Mouse (Mus musculus): ENCODE measurements around the gene Emg1. TPM values are rescaled to one million over a fixed set of nuclear protein-coding genes. Genes with fewer than 3 reads are reported as not detected.

Emg1 gene
- polyA plus RNA-seq, 1 experiment from 2014 or later, result 110 TPM

DNA sequence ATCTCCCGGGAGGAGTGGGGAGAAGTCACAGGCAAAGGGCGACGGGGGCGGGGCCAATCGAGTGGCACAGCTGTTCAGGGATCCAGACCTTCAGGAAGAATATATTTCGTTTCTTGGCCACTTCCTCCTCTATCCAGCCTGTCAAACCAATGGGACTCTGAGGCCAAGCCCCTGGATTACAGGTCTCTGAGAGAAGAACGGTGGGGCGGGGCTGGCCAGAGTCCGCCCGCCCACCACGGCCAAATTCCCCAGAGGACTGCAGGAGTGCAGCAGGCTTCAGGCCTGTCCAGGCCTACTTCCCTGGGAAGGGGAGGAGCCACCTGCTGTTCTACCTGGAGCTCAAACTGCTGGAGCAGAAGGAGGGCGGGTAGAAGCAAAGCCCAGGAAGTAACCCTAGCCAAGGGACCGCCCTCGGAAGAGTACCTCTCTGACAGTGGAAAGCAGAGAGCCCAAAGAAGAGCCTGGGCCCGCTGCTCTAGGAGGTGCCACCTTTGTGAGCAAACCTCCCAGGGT, 26.6 kb upstream of the Emg1 start, which contains the start of gene Ptpn6:
TSS of gene Ptpn6 (minus strand) at position 204 of the 513 bp plus-strand sequence.
- ATAC-seq (ENCODE audit: low read depth), result no peak
- WGBS, result 24% methylated on average over 15 of the region's 15 CpGs
- H3K9me3 ChIP-seq, result no peaks in the 10 kb centered on the region
- H3K27me3 ChIP-seq, result no peaks in the 10 kb centered on the region
- H3K4me3 ChIP-seq, result no peak within 1 kb of the TSS
- peak within 1 kb of the TSS; percentile 79 for H3K4me2 ChIP-seq
- H3K9ac ChIP-seq, result peak within 1 kb of the TSS; percentile 96
- H3K36me3 ChIP-seq, result peaks cover 12% of the 10 kb centered on the region
- H3K27ac ChIP-seq (replicated peaks), result peak within 1 kb of the TSS; percentile 99
- peaks cover 30% of the 10 kb centered on the region for H3K4me1 ChIP-seq (replicated peaks)

- WGBS, result 93% methylated on average over 11 of the region's 11 CpGs
- no peak overlapping the region for H3K4me3 ChIP-seq
- peaks cover 33% of the 10 kb centered on the region for H3K4me1 ChIP-seq (replicated peaks)
- no peaks in the 10 kb centered on the region for H3K27me3 ChIP-seq
- no peak overlapping the region for H3K4me2 ChIP-seq
- no peak for ATAC-seq (ENCODE audit: low read depth)
- H3K27ac ChIP-seq (replicated peaks), result no peak overlapping the region
- H3K9ac ChIP-seq, result no peak overlapping the region
- no peaks in the 10 kb centered on the region for H3K9me3 ChIP-seq
- H3K36me3 ChIP-seq, result no peaks in the 10 kb centered on the region
Measured at GRCm38 (mm10) chr6:124737040-124737439, 25.1 kb upstream of the Emg1 start.

- Histone ChIP-seq H3K4me1 (replicated peaks) (peaks cover 17% of the 10 kb centered on the region), H3K36me3 (no peaks in the 10 kb centered on the region), H3K9me3 (no peaks in the 10 kb centered on the region), H3K27me3 (no peaks in the 10 kb centered on the region), H3K9ac (no peak overlapping the region), H3K4me3 (no peak overlapping the region), H3K4me2 (no peak overlapping the region), H3K27ac (replicated peaks) (no peak overlapping the region)
- no peak for ATAC-seq (ENCODE audit: low read depth)
- 93% methylated on average over 3 of the region's 3 CpGs for WGBS
Measured at GRCm38 (mm10) chr6:124734417-124734816, 22.4 kb upstream of the Emg1 start.

DNA sequence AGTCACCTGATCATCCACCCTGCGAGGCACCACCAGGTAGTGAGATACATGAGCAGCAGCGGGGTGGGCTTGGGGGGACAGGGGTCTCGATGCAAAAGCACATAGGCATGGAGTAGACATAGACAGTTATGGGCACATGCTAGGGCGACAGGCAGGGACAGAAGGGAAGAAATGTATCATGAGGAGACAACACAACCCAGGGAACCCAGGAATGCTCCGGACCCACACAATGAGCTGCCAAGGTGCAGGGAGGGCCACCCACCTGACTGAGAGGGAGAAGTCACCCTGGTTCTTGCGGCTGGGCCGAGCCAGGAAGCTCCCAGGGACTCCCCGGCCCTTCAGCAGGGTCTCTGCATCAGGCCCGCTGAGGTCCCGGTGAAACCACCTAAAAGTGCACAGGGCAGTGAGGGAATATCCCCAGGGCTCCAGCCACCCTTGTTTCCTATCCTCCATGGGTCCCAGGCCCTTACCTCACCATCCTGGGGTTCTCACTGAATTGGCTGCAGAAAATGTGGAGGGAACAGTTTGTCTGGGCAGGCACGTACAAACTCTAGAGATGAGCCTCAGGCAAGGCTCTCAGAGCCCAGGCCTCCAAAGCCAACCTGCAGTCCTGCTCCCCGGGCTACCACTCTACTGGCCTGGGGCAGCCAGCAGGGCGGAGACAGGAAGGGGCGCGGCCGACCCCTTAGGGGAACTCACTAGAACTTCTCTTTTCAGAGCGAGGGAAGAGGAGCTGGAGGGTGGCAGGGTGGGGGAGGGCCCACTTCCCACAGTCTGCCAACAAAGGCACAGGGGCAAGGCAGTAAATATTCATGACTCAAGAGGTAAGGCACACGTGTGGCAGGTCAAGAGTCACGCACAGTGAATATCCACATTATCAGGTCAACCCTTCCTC, 20.7 kb upstream of the Emg1 start:
- Histone ChIP-seq H3K36me3 (no peaks in the 10 kb centered on the region), H3K9ac (no peak overlapping the region), H3K27me3 (no peaks in the 10 kb centered on the region), H3K4me3 (no peak overlapping the region), H3K9me3 (no peaks in the 10 kb centered on the region), H3K4me1 (replicated peaks) (peaks cover 4% of the 10 kb centered on the region; the same call in 1 of the 2 replicates), H3K27ac (replicated peaks) (no peak overlapping the region), H3K4me2 (no peak overlapping the region)
- ATAC-seq (ENCODE audit: low read depth), result no peak
- 46% methylated on average over 19 of the region's 19 CpGs for WGBS

DNA sequence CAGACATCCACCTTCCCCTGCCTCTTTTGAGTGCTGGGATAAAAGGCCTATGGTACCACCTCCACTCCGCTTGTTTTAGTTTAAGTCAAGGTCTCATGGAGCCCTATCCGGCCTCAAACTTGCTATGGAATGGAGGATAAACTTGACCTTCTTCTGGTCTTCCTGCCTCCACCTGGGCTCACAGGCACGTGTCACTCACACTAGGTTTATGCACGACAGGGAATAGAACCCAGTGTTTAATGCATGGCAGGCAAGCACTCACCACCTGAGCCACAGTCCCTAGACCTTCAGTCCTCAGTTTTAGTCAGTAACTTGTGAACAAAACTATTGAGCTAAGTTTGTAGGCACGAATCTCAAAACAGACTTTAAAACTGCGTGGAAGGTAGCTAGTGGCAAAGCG, 19.1 kb upstream of the Emg1 start:
- Histone ChIP-seq H3K4me2 (no peak overlapping the region), H3K27ac (replicated peaks) (no peak overlapping the region), H3K4me3 (no peak overlapping the region), H3K9me3 (no peaks in the 10 kb centered on the region), H3K27me3 (no peaks in the 10 kb centered on the region), H3K4me1 (replicated peaks) (peaks cover 4% of the 10 kb centered on the region; the same call in 1 of the 2 replicates), H3K9ac (no peak overlapping the region), H3K36me3 (no peaks in the 10 kb centered on the region)
- no peak for ATAC-seq (ENCODE audit: low read depth)
- 89% methylated on average over 7 of the region's 7 CpGs for WGBS

GRCm38 (mm10) chr6:124729850-124730705, 18.1 kb upstream of the Emg1 start:
- Histone ChIP-seq H3K27me3 (no peaks in the 10 kb centered on the region), H3K9ac (no peak overlapping the region), H3K4me1 (replicated peaks) (peaks cover 4% of the 10 kb centered on the region; the same call in 1 of the 2 replicates), H3K36me3 (no peaks in the 10 kb centered on the region), H3K9me3 (no peaks in the 10 kb centered on the region), H3K27ac (replicated peaks) (no peak overlapping the region), H3K4me2 (no peak overlapping the region), H3K4me3 (no peak overlapping the region)
- ATAC-seq (ENCODE audit: low read depth), result no peak
- 91% methylated on average over 8 of the region's 8 CpGs for WGBS

- ATAC-seq (ENCODE audit: low read depth), result no peak
- Histone ChIP-seq H3K4me2 (no peak overlapping the region), H3K9ac (no peak overlapping the region), H3K27ac (replicated peaks) (no peak overlapping the region), H3K4me3 (no peak overlapping the region), H3K36me3 (no peaks in the 10 kb centered on the region), H3K27me3 (no peaks in the 10 kb centered on the region), H3K9me3 (no peaks in the 10 kb centered on the region), H3K4me1 (replicated peaks) (peaks cover 4% of the 10 kb centered on the region; the same call in 1 of the 2 replicates)
- 89% methylated on average over 10 of the region's 10 CpGs for WGBS
Measured at GRCm38 (mm10) chr6:124728621-124729020, 16.6 kb upstream of the Emg1 start.

DNA sequence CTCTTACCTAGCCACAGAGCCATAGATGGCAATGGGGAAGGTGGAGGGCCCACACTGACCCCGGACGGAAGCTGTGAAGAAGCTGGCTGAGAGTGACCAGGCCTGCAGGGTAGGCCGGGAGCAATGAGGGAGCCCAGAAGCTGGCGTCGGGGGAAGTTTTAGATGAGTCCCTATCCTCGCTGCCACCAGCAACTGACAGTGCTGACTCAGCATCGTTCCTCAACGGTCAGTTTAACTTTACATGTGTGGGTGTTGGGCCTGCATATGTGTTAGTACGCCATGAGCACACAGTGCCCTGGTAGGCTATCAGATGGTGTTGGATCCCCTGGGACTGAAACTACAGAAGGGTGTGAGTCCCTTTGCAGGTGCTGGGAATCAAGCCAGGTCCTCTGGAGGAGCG, 12.5 kb upstream of the Emg1 start:
- no peaks in the 10 kb centered on the region for H3K9me3 ChIP-seq
- H3K4me1 ChIP-seq (replicated peaks), result no peaks in the 10 kb centered on the region
- no peaks in the 10 kb centered on the region for H3K27me3 ChIP-seq
- 87% methylated on average over 10 of the region's 10 CpGs for WGBS
- H3K9ac ChIP-seq, result no peak overlapping the region
- no peak overlapping the region for H3K4me3 ChIP-seq
- no peak overlapping the region for H3K4me2 ChIP-seq
- no peak overlapping the region for H3K27ac ChIP-seq (replicated peaks)
- ATAC-seq (ENCODE audit: low read depth), result no peak
- H3K36me3 ChIP-seq, result no peaks in the 10 kb centered on the region

DNA sequence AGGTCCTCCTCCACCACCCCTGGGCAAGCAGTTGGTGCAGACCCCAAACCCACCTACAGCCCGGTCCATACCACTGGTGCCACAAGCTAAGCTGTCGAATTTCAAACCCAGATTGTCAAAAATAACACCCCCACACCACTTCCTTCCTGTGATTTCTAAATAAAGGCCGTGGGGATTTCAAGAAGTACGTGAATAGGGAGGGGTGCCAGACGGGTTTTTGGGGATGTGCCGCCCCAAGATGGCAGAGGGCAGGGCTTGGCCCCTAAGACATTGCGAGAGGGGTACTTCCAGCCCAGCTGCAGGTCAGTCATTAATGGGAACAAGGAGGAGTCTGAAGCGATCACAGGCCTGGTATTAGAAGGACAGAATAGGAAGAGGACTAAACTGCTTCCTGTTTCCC, 11.6 kb upstream of the Emg1 start:
- Histone ChIP-seq H3K27me3 (no peaks in the 10 kb centered on the region), H3K4me1 (replicated peaks) (no peaks in the 10 kb centered on the region), H3K4me2 (no peak overlapping the region), H3K4me3 (no peak overlapping the region), H3K36me3 (no peaks in the 10 kb centered on the region), H3K9me3 (no peaks in the 10 kb centered on the region), H3K9ac (no peak overlapping the region), H3K27ac (replicated peaks) (no peak overlapping the region)
- no peak for ATAC-seq (ENCODE audit: low read depth)
- WGBS, result 83% methylated on average over 8 of the region's 8 CpGs

DNA sequence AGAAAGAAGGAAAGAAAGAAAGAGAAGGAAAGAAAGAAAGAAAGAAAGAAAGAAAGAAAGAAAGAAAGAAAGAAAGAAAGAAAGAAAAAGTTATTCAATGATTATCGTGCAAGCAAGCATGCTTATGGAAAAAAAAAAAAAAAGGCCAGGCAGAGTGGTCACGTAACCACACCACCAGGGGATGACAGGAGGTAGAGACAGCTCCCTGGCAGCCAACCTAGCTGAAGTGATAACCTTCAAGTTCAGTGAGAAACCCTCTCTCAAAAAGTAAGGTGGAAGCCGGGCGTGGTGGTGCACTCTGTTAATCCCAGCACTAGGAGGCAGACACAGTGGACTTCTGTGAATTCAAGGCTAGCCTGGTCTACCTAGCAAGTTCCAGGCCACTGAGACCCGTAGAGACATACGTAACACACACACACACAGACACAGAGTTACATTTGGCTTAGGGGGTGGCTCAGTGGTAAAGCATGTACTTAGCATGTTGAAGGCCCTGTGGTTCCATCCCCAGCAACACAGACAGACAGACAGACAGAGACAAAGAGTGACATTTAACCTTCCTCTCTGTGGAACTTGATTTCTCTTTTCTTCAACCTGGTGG, 11.0 kb upstream of the Emg1 start:
- Histone ChIP-seq H3K27me3 (no peaks in the 10 kb centered on the region), H3K36me3 (no peaks in the 10 kb centered on the region), H3K4me1 (replicated peaks) (no peaks in the 10 kb centered on the region), H3K4me2 (no peak overlapping the region), H3K9me3 (no peaks in the 10 kb centered on the region), H3K27ac (replicated peaks) (no peak overlapping the region), H3K4me3 (no peak overlapping the region), H3K9ac (no peak overlapping the region)
- ATAC-seq (ENCODE audit: low read depth), result no peak
- WGBS, result 89% methylated on average over 6 of the region's 6 CpGs

DNA sequence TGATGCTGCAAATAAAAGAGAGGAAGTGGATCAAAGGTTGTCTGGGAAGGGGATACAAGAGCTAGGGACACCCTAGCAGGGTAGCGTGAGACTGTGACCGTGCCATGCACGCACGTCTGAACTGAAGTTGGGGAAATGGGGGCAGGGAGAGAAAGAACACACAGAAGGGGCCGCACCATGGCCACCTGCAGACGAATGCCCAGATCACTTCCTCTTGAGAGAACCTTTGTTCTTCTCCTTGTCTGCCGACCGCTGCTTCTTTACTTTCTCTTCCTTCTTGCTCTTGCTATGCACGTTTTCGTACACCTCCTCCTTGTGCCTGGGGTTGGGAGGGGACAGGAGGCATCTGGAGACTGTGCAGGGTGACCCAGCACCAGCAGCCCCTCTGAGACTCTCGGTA, 8.9 kb upstream of the Emg1 start:
- ATAC-seq (ENCODE audit: low read depth), result no peak
- no peaks in the 10 kb centered on the region for H3K9me3 ChIP-seq
- H3K9ac ChIP-seq, result 0 out of 2 replicates have a peak overlapping the region, but pooled peaks have one; percentile 17
- peaks cover 20% of the 10 kb centered on the region for H3K36me3 ChIP-seq
- H3K27ac ChIP-seq (replicated peaks), result no peak overlapping the region
- no peak overlapping the region for H3K4me3 ChIP-seq
- H3K4me1 ChIP-seq (replicated peaks), result no peaks in the 10 kb centered on the region
- 59% methylated on average over 11 of the region's 11 CpGs for WGBS
- H3K27me3 ChIP-seq, result no peaks in the 10 kb centered on the region
- H3K4me2 ChIP-seq, result no peak overlapping the region

Data from neural tube, embryonic 13.5 days (tissue).